Mouse (Mus musculus): Measurements from ENCODE around the gene Gm7534. TPM values are rescaled to one million over a fixed set of nuclear protein-coding genes. Genes with fewer than 3 reads are reported as not detected.
"Not testable (repeated sequence)": the region's sequence is repeated elsewhere in the genome, so short reads cannot be mapped to it uniquely, and the experiment has no call there.

Gm7534 gene
- total RNA-seq, 2 experiments from 2014 or later = not detected

- ATAC-seq (ENCODE audit: poor library complexity, severe bottlenecking) = no peak
Observed at GRCm38 (mm10) chr4:134206488-134207053, 3.8 kb upstream of the Gm7534 start.

- peak; percentile 62 for ATAC-seq (ENCODE audit: poor library complexity, severe bottlenecking)
Observed at GRCm38 (mm10) chr4:134203340-134203896, 614 bp upstream of the Gm7534 start.

- ATAC-seq (ENCODE audit: poor library complexity, severe bottlenecking) = no peak
Observed at GRCm38 (mm10) chr4:134199371-134199770, 3.4 kb downstream of the Gm7534 start.

- ATAC-seq (ENCODE audit: poor library complexity, severe bottlenecking) = no peak
Observed at GRCm38 (mm10) chr4:134186268-134186667, 16.5 kb downstream of the Gm7534 start.

- no peak for ATAC-seq (ENCODE audit: poor library complexity, severe bottlenecking)
Observed at GRCm38 (mm10) chr4:134185569-134185968, 17.2 kb downstream of the Gm7534 start.

GRCm38 (mm10) chr4:134183711-134184110 is 19.1 kb downstream of the Gm7534 start:
- ATAC-seq (ENCODE audit: poor library complexity, severe bottlenecking) = no peak

GRCm38 (mm10) chr4:134181825-134182224 is 21.0 kb downstream of the Gm7534 start:
- ATAC-seq (ENCODE audit: poor library complexity, severe bottlenecking) = no peak

- no peak for ATAC-seq (ENCODE audit: poor library complexity, severe bottlenecking)
Observed at GRCm38 (mm10) chr4:134181112-134181511, 21.7 kb downstream of the Gm7534 start.

- no peak for ATAC-seq (ENCODE audit: poor library complexity, severe bottlenecking)
Observed at GRCm38 (mm10) chr4:134172391-134172790, 30.4 kb downstream of the Gm7534 start.

GRCm38 (mm10) chr4:134166906-134167305 is 35.9 kb downstream of the Gm7534 start:
- no peak for ATAC-seq (ENCODE audit: poor library complexity, severe bottlenecking)

- no peak for ATAC-seq (ENCODE audit: poor library complexity, severe bottlenecking)
Observed at GRCm38 (mm10) chr4:134165548-134166465, 37.0 kb downstream of the Gm7534 start.

- no peak for ATAC-seq (ENCODE audit: poor library complexity, severe bottlenecking)
Observed at GRCm38 (mm10) chr4:134165024-134165423, 37.8 kb downstream of the Gm7534 start.

GRCm38 (mm10) chr4:134164591-134164990 is 38.2 kb downstream of the Gm7534 start:
- no peak for ATAC-seq (ENCODE audit: poor library complexity, severe bottlenecking)

- not testable (repeated sequence) for ATAC-seq (ENCODE audit: poor library complexity, severe bottlenecking)
Observed at GRCm38 (mm10) chr4:134160071-134160470, 42.7 kb downstream of the Gm7534 start.

- no peak for ATAC-seq (ENCODE audit: poor library complexity, severe bottlenecking)
Observed at GRCm38 (mm10) chr4:134158774-134159173, 44.0 kb downstream of the Gm7534 start.

GRCm38 (mm10) chr4:134157558-134157957 is 45.2 kb downstream of the Gm7534 start:
- no peak for ATAC-seq (ENCODE audit: poor library complexity, severe bottlenecking)

GRCm38 (mm10) chr4:134156744-134157143 is 46.1 kb downstream of the Gm7534 start:
- ATAC-seq (ENCODE audit: poor library complexity, severe bottlenecking) = no peak

GRCm38 (mm10) chr4:134155961-134156465 is 46.8 kb downstream of the Gm7534 start:
- no peak for ATAC-seq (ENCODE audit: poor library complexity, severe bottlenecking)

GRCm38 (mm10) chr4:134155531-134155930 is 47.3 kb downstream of the Gm7534 start:
- no peak for ATAC-seq (ENCODE audit: poor library complexity, severe bottlenecking)

- ATAC-seq (ENCODE audit: poor library complexity, severe bottlenecking) = no peak
Observed at GRCm38 (mm10) chr4:134154354-134154753, 48.5 kb downstream of the Gm7534 start.

- no peak for ATAC-seq (ENCODE audit: poor library complexity, severe bottlenecking)
Observed at GRCm38 (mm10) chr4:134153656-134154055, 49.1 kb downstream of the Gm7534 start.

- ATAC-seq (ENCODE audit: poor library complexity, severe bottlenecking) = no peak
Observed at GRCm38 (mm10) chr4:134152112-134152511, 50.7 kb downstream of the Gm7534 start.
